Mouse (Mus musculus) MEL (cell line): ENCODE data around the gene Synpr. TPM values are rescaled to one million over a fixed set of nuclear protein-coding genes. Genes with fewer than 3 reads are reported as not detected.

Experiments used
- DNase-seq: peaks from one replicate; pipeline ENCODE4 v3.0.0; 2011; ENCODE audit warnings: low read depth, low spot score
- H3K27ac ChIP-seq: 2 replicates; pipeline ENCODE4 v1.5.1; 2012; ENCODE audit warnings: low read depth, mild to moderate bottlenecking, control low read depth, low read length, moderate library complexity; ENCODE audit not compliant: control insufficient read depth
- H3K27me3 ChIP-seq, 2 experiments: fragments of 150-350 bp in 1 of 2; sonication (generic) in 1 of 2; 2 replicates each; pipeline ENCODE4 v1.6.1; 2012; ENCODE audit warnings: low read length in 2 of 2, mild to moderate bottlenecking in 2 of 2, improper control_type of control experiment in 1 of 2, moderate library complexity in 1 of 2; ENCODE audit not compliant: insufficient read depth in 2 of 2, control insufficient read depth in 1 of 2
- H3K36me3 ChIP-seq, 2 experiments: 2 replicates each; pipeline ENCODE4 v1.6.1; 2012 to 2014; ENCODE audit warnings: low read length in 2 of 2, improper control_type of control experiment in 1 of 2, inconsistent platforms in 1 of 2, mild to moderate bottlenecking in 1 of 2; ENCODE audit not compliant: insufficient read depth in 2 of 2, control insufficient read depth in 1 of 2
- H3K4me1 ChIP-seq, 2 experiments: fragments of 150-350 bp in 1 of 2; sonication (generic) in 1 of 2; 2 replicates each; pipeline ENCODE4 v1.6.1; 2012; ENCODE audit warnings: low read length in 2 of 2, improper control_type of control experiment in 1 of 2, mild to moderate bottlenecking in 1 of 2; ENCODE audit not compliant: insufficient read depth in 2 of 2, control insufficient read depth in 1 of 2
- H3K4me3 ChIP-seq, 2 experiments: fragments of 150-350 bp in 1 of 2; sonication (generic) in 1 of 2; 2 replicates each; pipeline ENCODE4 v1.5.1; 2012; ENCODE audit warnings: low read depth in 2 of 2, low read length in 2 of 2, mild to moderate bottlenecking in 2 of 2, moderate library complexity in 2 of 2, control low read depth in 1 of 2, improper control_type of control experiment in 1 of 2; ENCODE audit not compliant: control insufficient read depth in 1 of 2, insufficient read depth in 1 of 2
- H3K79me2 ChIP-seq: 2 replicates; pipeline ENCODE4 v1.6.1; 2012; ENCODE audit warnings: mild to moderate bottlenecking, low read length, moderate library complexity; ENCODE audit not compliant: control insufficient read depth, poor library complexity, insufficient read depth
- H3K9ac ChIP-seq: 2 replicates; pipeline ENCODE4 v1.6.1; 2012; ENCODE audit warnings: low read depth, mild to moderate bottlenecking, control low read depth, low read length, moderate library complexity; ENCODE audit not compliant: control insufficient read depth, poor library complexity, severe bottlenecking
- H3K9me3 ChIP-seq: fragments of 150-350 bp; sonication (generic); replicated peaks from 2 replicates; pipeline ENCODE4 v1.6.1; 2012; ENCODE audit warnings: mild to moderate bottlenecking, low read length, improper control_type of control experiment, moderate library complexity; ENCODE audit not compliant: insufficient read depth
- CHD1 ChIP-seq: IDR thresholded peaks from 2 replicates; pipeline ENCODE4 v1.6.1; 2012; ENCODE audit warnings: low read depth, mild to moderate bottlenecking, inconsistent platforms, low read length, improper control_type of control experiment
- CTCF ChIP-seq, 3 experiments: IDR thresholded peaks in 2 of 3; conservative IDR thresholded peaks in 1 of 3; 2 replicates each; pipeline ENCODE4 v1.5.1; 2011 to 2012; ENCODE audit warnings: low read length in 3 of 3, low read depth in 2 of 3, mild to moderate bottlenecking in 2 of 3, improper control_type of control experiment in 1 of 3, inconsistent platforms in 1 of 3, mixed read lengths in 1 of 3, moderate library complexity in 1 of 3; ENCODE audit not compliant: control insufficient read depth in 1 of 3, insufficient read depth in 1 of 3, poor library complexity in 1 of 3, severe bottlenecking in 1 of 3
- E2F4 ChIP-seq: IDR thresholded peaks from 2 replicates; pipeline ENCODE4 v1.6.1; 2011; ENCODE audit warnings: low read depth, low read length, improper control_type of control experiment, borderline replicate concordance
- ELF1 ChIP-seq: IDR thresholded peaks from 2 replicates; pipeline ENCODE4 v1.6.1; 2014; ENCODE audit warnings: low read depth, mild to moderate bottlenecking, inconsistent platforms, low read length, improper control_type of control experiment, moderate library complexity
- ETS1 ChIP-seq: IDR thresholded peaks from 2 replicates; pipeline ENCODE4 v1.6.1; 2012; ENCODE audit warnings: low read depth, mild to moderate bottlenecking, inconsistent platforms, low read length, improper control_type of control experiment, moderate library complexity
- GABPA ChIP-seq: IDR thresholded peaks from 2 replicates; pipeline ENCODE4 v1.6.1; 2012; ENCODE audit warnings: low read depth, mild to moderate bottlenecking, inconsistent platforms, low read length, improper control_type of control experiment, moderate library complexity
- JUND ChIP-seq: IDR thresholded peaks from 2 replicates; pipeline ENCODE4 v1.6.1; 2011; ENCODE audit warnings: low read depth, mild to moderate bottlenecking, improper control_type of control experiment, low read length
- KAT2A ChIP-seq: conservative IDR thresholded peaks from 2 replicates; pipeline ENCODE4 v1.6.1; 2012; ENCODE audit warnings: low read depth, low read length, improper control_type of control experiment, inconsistent platforms
- MAFK ChIP-seq: IDR thresholded peaks from 2 replicates; pipeline ENCODE4 v1.6.1; 2011; ENCODE audit warnings: low read depth, mild to moderate bottlenecking, low read length, improper control_type of control experiment, borderline replicate concordance
- MAZ ChIP-seq: IDR thresholded peaks from 2 replicates; pipeline ENCODE4 v1.6.1; 2012; ENCODE audit warnings: low read depth, mild to moderate bottlenecking, inconsistent platforms, low read length, improper control_type of control experiment
- MEF2A ChIP-seq: IDR thresholded peaks from 2 replicates; pipeline ENCODE4 v1.6.1; 2014; ENCODE audit warnings: low read depth, mild to moderate bottlenecking, inconsistent platforms, low read length, improper control_type of control experiment; ENCODE audit not compliant: poor library complexity, insufficient replicate concordance, severe bottlenecking; ENCODE audit errors: extremely low read depth
- MYB ChIP-seq: IDR thresholded peaks from 2 replicates; pipeline ENCODE4 v1.6.1; 2011; ENCODE audit warnings: mild to moderate bottlenecking, low read depth, low read length, improper control_type of control experiment
- MYC ChIP-seq: IDR thresholded peaks from 2 replicates; pipeline ENCODE4 v1.6.1; 2011; ENCODE audit warnings: low read depth, mild to moderate bottlenecking, low read length, improper control_type of control experiment, moderate library complexity
- NELFE ChIP-seq: IDR thresholded peaks from 2 replicates; pipeline ENCODE4 v1.6.1; 2011; ENCODE audit warnings: low read depth, low read length, improper control_type of control experiment
- POLR2AphosphoS5 ChIP-seq: IDR thresholded peaks from 2 replicates; pipeline ENCODE4 v1.6.1; 2012; ENCODE audit warnings: low read depth, borderline replicate concordance, mild to moderate bottlenecking, inconsistent platforms, low read length, moderate library complexity, mixed read lengths
- RAD21 ChIP-seq: IDR thresholded peaks from 2 replicates; pipeline ENCODE4 v1.6.1; 2011; ENCODE audit warnings: mild to moderate bottlenecking, low read depth, low read length, improper control_type of control experiment
- RCOR1 ChIP-seq: IDR thresholded peaks from 2 replicates; pipeline ENCODE4 v1.6.1; 2012; ENCODE audit warnings: low read depth, mild to moderate bottlenecking, inconsistent platforms, low read length, improper control_type of control experiment
- SIN3A ChIP-seq: IDR thresholded peaks from 2 replicates; pipeline ENCODE4 v1.6.1; 2012; ENCODE audit warnings: low read length, improper control_type of control experiment, inconsistent platforms
- TBP ChIP-seq: IDR thresholded peaks from 2 replicates; pipeline ENCODE4 v1.8.0; 2011; ENCODE audit warnings: low read depth, low read length, improper control_type of control experiment
- TCF12 ChIP-seq: IDR thresholded peaks from 2 replicates; pipeline ENCODE4 v1.6.1; 2014; ENCODE audit warnings: low read depth, mild to moderate bottlenecking, inconsistent platforms, low read length, improper control_type of control experiment, moderate library complexity
- USF1 ChIP-seq: IDR thresholded peaks from 2 replicates; pipeline ENCODE4 v1.6.1; 2014; ENCODE audit warnings: low read depth, mild to moderate bottlenecking, inconsistent platforms, low read length, improper control_type of control experiment, moderate library complexity
- USF2 ChIP-seq, 2 experiments: IDR thresholded peaks; 2 replicates each; pipeline ENCODE4 v1.6.1; 2011 to 2012; ENCODE audit warnings: improper control_type of control experiment in 2 of 2, low read length in 2 of 2, borderline replicate concordance in 1 of 2, inconsistent platforms in 1 of 2, low read depth in 1 of 2, mild to moderate bottlenecking in 1 of 2; ENCODE audit not compliant: insufficient read depth in 1 of 2
- ZKSCAN1 ChIP-seq: IDR thresholded peaks from 2 replicates; pipeline ENCODE4 v1.6.1; 2012; ENCODE audit warnings: low read depth, mild to moderate bottlenecking, inconsistent platforms, low read length, improper control_type of control experiment, moderate library complexity
- ZNF384 ChIP-seq: IDR thresholded peaks from 2 replicates; pipeline ENCODE4 v1.6.1; 2012; ENCODE audit warnings: low read depth, mild to moderate bottlenecking, inconsistent platforms, low read length, improper control_type of control experiment
- polyA plus RNA-seq, 2 experiments: library from polyadenylated mRNA; stranded (reverse) in 1 of 2; unstranded in 1 of 2; fragments of >175 nt in 1 of 2; fragments of >200 nt in 1 of 2; gene quantifications; 2 replicates each; pipeline versions ENCODE4 v1.2.1 to v1.2.4; 2012; ENCODE audit warnings: low replicate concordance in 2 of 2, low read depth in 1 of 2; ENCODE audit not compliant: insufficient read length in 2 of 2, insufficient read depth in 1 of 2, missing spikeins in 1 of 2
- total RNA-seq: library from RNA; depleted of rRNA; stranded (reverse); fragments of 300-350 nt; gene quantifications from 2 replicates; pipeline ENCODE4 v1.2.3, GENCODE M21; 2012

Gene Synpr
- total and polyA plus RNA-seq, 3 experiments: not detected

DNA sequence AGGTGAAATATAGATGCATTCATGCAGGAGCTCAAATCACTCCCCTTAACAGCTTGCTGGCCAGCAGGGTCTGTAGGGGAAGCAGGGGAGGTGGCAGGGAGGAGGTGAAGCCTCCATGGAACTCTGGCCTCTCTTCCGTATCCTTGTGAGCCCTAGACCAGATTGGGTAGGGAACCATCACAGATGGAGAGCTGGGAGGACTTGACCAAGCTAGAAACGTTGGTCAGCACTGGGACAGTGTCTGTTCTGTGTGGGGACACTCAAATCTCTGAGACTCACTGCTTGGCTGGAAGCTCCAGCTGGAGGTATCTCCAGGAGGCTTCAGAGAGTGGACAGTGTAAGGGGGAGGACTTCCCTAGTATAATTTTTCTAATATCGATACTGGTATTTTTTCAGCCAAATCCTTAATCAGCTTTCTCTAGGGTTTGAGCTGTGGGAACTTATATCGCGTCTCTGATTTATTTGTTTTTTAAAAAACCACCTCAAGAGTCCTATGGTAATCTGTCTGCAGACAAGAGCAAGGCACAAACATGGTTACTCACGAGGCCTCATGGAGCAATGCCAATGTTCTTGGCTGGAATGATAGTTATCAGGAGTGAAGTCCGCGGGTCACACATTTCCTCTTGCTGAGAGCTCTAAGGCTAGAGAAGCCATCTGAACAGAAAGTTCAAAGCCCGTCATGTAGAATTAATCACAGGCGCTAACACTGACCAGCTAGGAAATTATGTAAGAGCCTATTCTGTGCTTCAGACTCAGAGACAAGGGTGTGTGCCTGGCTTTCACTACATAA, 956 bp downstream of the Synpr start:
- H3K9me3 ChIP-seq: no peaks in the 10 kb centered on the region
- H3K36me3 ChIP-seq: no peaks in the 10 kb centered on the region
- no peak overlapping the region for H3K27ac ChIP-seq
- no peak for DNase-seq
- H3K9ac ChIP-seq: no peak overlapping the region
- H3K27me3 ChIP-seq: no peaks in the 10 kb centered on the region
- H3K4me1 ChIP-seq: no peaks in the 10 kb centered on the region
- H3K79me2 ChIP-seq: no peaks in the 10 kb centered on the region
- no peak overlapping the region for H3K4me3 ChIP-seq
- TF ChIP-seq USF1 (no peak), CHD1 (no peak), USF2 (IDR thresholded peaks at IDR 0.05; ENCODE audit: borderline replicate concordance in 1 of 2, insufficient read depth in 1 of 2, low read depth in 1 of 2, low read length in 2 of 2) (no peak), ZNF384 (no peak), ZKSCAN1 (no peak), JUND (no peak), MAFK (no peak)

DNA sequence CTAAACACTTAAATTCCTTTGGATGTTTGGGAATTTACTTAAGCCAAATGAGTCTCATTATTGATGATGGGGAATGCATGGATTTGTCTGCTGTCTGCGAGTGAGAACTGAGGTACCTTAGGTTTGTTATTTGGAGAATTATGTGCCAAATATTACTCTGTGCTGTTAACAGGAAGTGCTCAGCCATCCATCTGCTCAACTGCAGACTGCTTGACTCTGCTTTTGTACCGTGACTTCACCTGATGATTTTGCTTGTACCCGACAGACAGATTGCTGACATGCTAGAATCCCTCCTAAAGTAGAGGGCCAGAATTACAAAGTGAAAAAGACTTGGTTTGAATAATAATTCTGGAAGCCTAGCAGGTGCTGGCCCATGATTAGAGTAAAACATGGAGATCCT, 9.6 kb downstream of the Synpr start:
- no peak overlapping the region for H3K27ac ChIP-seq
- no peaks in the 10 kb centered on the region for H3K79me2 ChIP-seq
- no peak for DNase-seq
- no peaks in the 10 kb centered on the region for H3K27me3 ChIP-seq
- no peaks in the 10 kb centered on the region for H3K9me3 ChIP-seq
- no peaks in the 10 kb centered on the region for H3K36me3 ChIP-seq
- TF ChIP-seq E2F4 (no peak), KAT2A (no peak), TBP (no peak), USF1 (no peak), NELFE (no peak), MYC (no peak), RCOR1 (no peak), POLR2AphosphoS5 (no peak), TCF12 (no peak), CHD1 (no peak), MYB (no peak), MAZ (no peak), ETS1 (no peak), RAD21 (no peak), SIN3A (no peak), ELF1 (no peak), GABPA (no peak), MEF2A (no peak), CTCF (IDR thresholded peaks at IDR 0.05 in 2 of 3, conservative IDR thresholded peaks at IDR 0.05 in 1 of 3; ENCODE audit: control insufficient read depth in 1 of 3, insufficient read depth in 1 of 3, low read depth in 2 of 3, low read length in 3 of 3, poor library complexity in 1 of 3, severe bottlenecking in 1 of 3) (no peak)
- H3K4me3 ChIP-seq: no peak overlapping the region
- H3K9ac ChIP-seq: no peak overlapping the region
- no peaks in the 10 kb centered on the region for H3K4me1 ChIP-seq
